Mouse (Mus musculus) lung, embryonic 15.5 days (tissue): Measurements from ENCODE around the gene Urm1. TPM values are rescaled to one million over a fixed set of nuclear protein-coding genes. Genes with fewer than 3 reads are reported as not detected.

Source experiments
- ATAC-seq: fragments of 200-750 bp; cut with Nextera tagmentation; 2 replicates; pipeline ENCODE4 v1.8.0; 2017; ENCODE audit warnings: moderate number of reproducible peaks, borderline replicate concordance; ENCODE audit not compliant: low FRiP score, low TSS enrichment; ENCODE audit errors: extremely low read depth
- H3K27ac ChIP-seq: fragments of 300-500 bp; sonication (generic); 2 replicates; pipeline ENCODE4 v1.5.1; 2015; ENCODE audit warnings: moderate library complexity, mild to moderate bottlenecking, inconsistent platforms
- H3K27me3 ChIP-seq: fragments of 300-500 bp; sonication (generic); 2 replicates; pipeline ENCODE4 v1.6.1; 2015; ENCODE audit warnings: inconsistent platforms
- H3K36me3 ChIP-seq: fragments of 300-500 bp; sonication (generic); 2 replicates; pipeline ENCODE4 v1.6.1; 2015; ENCODE audit warnings: inconsistent platforms
- H3K4me1 ChIP-seq: fragments of 300-500 bp; sonication (generic); 2 replicates; pipeline ENCODE4 v1.6.1; 2015; ENCODE audit warnings: inconsistent platforms
- H3K4me2 ChIP-seq: fragments of 300-500 bp; sonication (generic); 2 replicates; pipeline ENCODE4 v1.6.1; 2015; ENCODE audit warnings: inconsistent platforms, mild to moderate bottlenecking, moderate library complexity
- H3K4me3 ChIP-seq: fragments of 300-500 bp; sonication (generic); 2 replicates; pipeline ENCODE4 v1.5.1; 2015; ENCODE audit warnings: mild to moderate bottlenecking, inconsistent platforms
- H3K9ac ChIP-seq: fragments of 300-500 bp; sonication (generic); 2 replicates; pipeline ENCODE4 v1.6.1; 2015; ENCODE audit warnings: inconsistent platforms
- H3K9me3 ChIP-seq: fragments of 300-500 bp; sonication (generic); 2 replicates; pipeline ENCODE4 v1.6.1; 2016; ENCODE audit warnings: inconsistent platforms
- WGBS: fragments of 180-500 bp; shearing (Covaris S2); methylation state at CpG from one replicate; pipeline ENCODE4 v1.1.7; 2015; 5-methylcytosine and 5-hydroxymethylcytosine counted together
- polyA plus RNA-seq: library from polyadenylated mRNA; unstranded; fragments of >200 nt; fragmentation: Nextera tagmentation; extraction: Ambion mirVana; gene quantifications from 2 replicates; pipeline ENCODE4 v1.2.1, GENCODE M21; 2015

The Urm1 gene
- polyA plus RNA-seq, 1 experiment from 2014 or later = 27.2 TPM

GRCm38 (mm10) chr2:29802075-29802826, 17.6 kb upstream of the Urm1 start, which contains the start of gene Slc27a4:
Gene Slc27a4 (plus strand): TSS chr2:29802634.
- Histone ChIP-seq H3K27me3 (no peaks in the 10 kb centered on the region), H3K9ac (peak within 1 kb of the TSS; percentile 73), H3K4me3 (peak within 1 kb of the TSS; percentile 80), H3K4me1 (peaks cover 9% of the 10 kb centered on the region), H3K36me3 (peaks cover 17% of the 10 kb centered on the region), H3K27ac (peak within 1 kb of the TSS; percentile 41), H3K9me3 (no peaks in the 10 kb centered on the region), H3K4me2 (peak within 1 kb of the TSS; percentile 78)
- peak; percentile 98 for ATAC-seq
- WGBS = 4% methylated on average over 28 of the region's 28 CpGs

- Histone ChIP-seq H3K4me2 (peak overlapping the region; percentile 78), H3K4me3 (peak overlapping the region; percentile 80), H3K4me1 (peaks cover 9% of the 10 kb centered on the region), H3K36me3 (peaks cover 23% of the 10 kb centered on the region), H3K9ac (peak overlapping the region; percentile 73), H3K27me3 (no peaks in the 10 kb centered on the region), H3K9me3 (no peaks in the 10 kb centered on the region), H3K27ac (peak overlapping the region; percentile 41)
- WGBS = under 1% methylated on average over 38 of the region's 39 CpGs
- no peak; the same call in 1 of the 2 replicates for ATAC-seq
Observed at GRCm38 (mm10) chr2:29802827-29803201, 17.1 kb upstream of the Urm1 start.

- ATAC-seq = no peak
- H3K4me2 ChIP-seq = peak overlapping the region; percentile 78
Observed at GRCm38 (mm10) chr2:29803400-29803831, 16.5 kb upstream of the Urm1 start.

GRCm38 (mm10) chr2:29815678-29816371, 4.0 kb upstream of the Urm1 start:
- 79% methylated on average over 11 of the region's 11 CpGs for WGBS
- peaks cover 29% of the 10 kb centered on the region for H3K36me3 ChIP-seq
- no peak overlapping the region for H3K4me3 ChIP-seq
- no peaks in the 10 kb centered on the region for H3K27me3 ChIP-seq
- ATAC-seq = no peak
- H3K9ac ChIP-seq = no peak overlapping the region
- H3K9me3 ChIP-seq = no peaks in the 10 kb centered on the region
- H3K27ac ChIP-seq = no peak overlapping the region
- H3K4me2 ChIP-seq = no peak overlapping the region
- peaks cover 18% of the 10 kb centered on the region for H3K4me1 ChIP-seq

More at GRCm38 (mm10) chr2:29803400-29803831, 16.5 kb upstream of the Urm1 start:
- peak overlapping the region; percentile 73 for H3K9ac ChIP-seq
- H3K36me3 ChIP-seq = peaks cover 28% of the 10 kb centered on the region
- peaks cover 9% of the 10 kb centered on the region for H3K4me1 ChIP-seq
- H3K27ac ChIP-seq = no peak overlapping the region
- WGBS = 19% methylated on average over 6 of the region's 6 CpGs
- peak overlapping the region; percentile 80 for H3K4me3 ChIP-seq
- no peaks in the 10 kb centered on the region for H3K27me3 ChIP-seq
- H3K9me3 ChIP-seq = no peaks in the 10 kb centered on the region

- no peaks in the 10 kb centered on the region for H3K9me3 ChIP-seq
- H3K9ac ChIP-seq = no peak overlapping the region
- peaks cover 22% of the 10 kb centered on the region for H3K4me1 ChIP-seq
- peak overlapping the region; percentile 42 for H3K4me2 ChIP-seq
- 34% methylated on average over 8 of the region's 8 CpGs for WGBS
- H3K36me3 ChIP-seq = peaks cover 14% of the 10 kb centered on the region
- H3K4me3 ChIP-seq = 0 out of 2 replicates have a peak overlapping the region, but pooled peaks have one; percentile 15
- no peaks in the 10 kb centered on the region for H3K27me3 ChIP-seq
- peak; percentile 72; the same call in 1 of the 2 replicates for ATAC-seq
- H3K27ac ChIP-seq = no peak overlapping the region
Observed at GRCm38 (mm10) chr2:29817426-29818232, 2.2 kb upstream of the Urm1 start.

GRCm38 (mm10) chr2:29819363-29819762, 512 bp upstream of the Urm1 start:
- Histone ChIP-seq H3K4me1 (peaks cover 22% of the 10 kb centered on the region), H3K27ac (peak overlapping the region; percentile 95), H3K36me3 (peaks cover under 1% of the 10 kb centered on the region; the same call in 1 of the 2 replicates), H3K9ac (peak overlapping the region; percentile 66), H3K27me3 (no peaks in the 10 kb centered on the region), H3K4me2 (peak overlapping the region; percentile 81), H3K9me3 (no peaks in the 10 kb centered on the region), H3K4me3 (peak overlapping the region; percentile 51; the same call in 1 of the 2 replicates)
- no peak for ATAC-seq
- WGBS = 25% methylated on average over 2 of the region's 2 CpGs

- H3K36me3 ChIP-seq = no peaks in the 10 kb centered on the region
- peaks cover 17% of the 10 kb centered on the region for H3K4me1 ChIP-seq
- peak overlapping the region; percentile 94 for H3K27ac ChIP-seq
- H3K4me2 ChIP-seq = peak overlapping the region; percentile 57
- no peaks in the 10 kb centered on the region for H3K27me3 ChIP-seq
- no peaks in the 10 kb centered on the region for H3K9me3 ChIP-seq
- H3K9ac ChIP-seq = peak overlapping the region; percentile 66
- peak overlapping the region; percentile 98 for H3K4me3 ChIP-seq
- 6% methylated on average over 11 of the region's 11 CpGs for WGBS
- no peak for ATAC-seq
Observed at GRCm38 (mm10) chr2:29826318-29826925, 6.5 kb downstream of the Urm1 start.

- Histone ChIP-seq H3K4me3 (peak overlapping the region; percentile 98), H3K36me3 (no peaks in the 10 kb centered on the region), H3K27ac (peak overlapping the region; percentile 94), H3K4me1 (peaks cover 17% of the 10 kb centered on the region), H3K9me3 (no peaks in the 10 kb centered on the region), H3K9ac (peak overlapping the region; percentile 88), H3K27me3 (no peaks in the 10 kb centered on the region), H3K4me2 (peak overlapping the region; percentile 84)
- ATAC-seq = peak; percentile 97
- WGBS = under 1% methylated on average over 48 of the region's 48 CpGs
Observed at GRCm38 (mm10) chr2:29826926-29827708, 7.2 kb downstream of the Urm1 start.

GRCm38 (mm10) chr2:29827709-29828024, 7.8 kb downstream of the Urm1 start:
- Histone ChIP-seq H3K4me3 (peak overlapping the region; percentile 98), H3K4me1 (peaks cover 17% of the 10 kb centered on the region), H3K27me3 (no peaks in the 10 kb centered on the region), H3K9ac (peak overlapping the region; percentile 88), H3K9me3 (no peaks in the 10 kb centered on the region), H3K27ac (peak overlapping the region; percentile 57; the same call in 1 of the 2 replicates), H3K4me2 (peak overlapping the region; percentile 84), H3K36me3 (peaks cover 2% of the 10 kb centered on the region; the same call in 1 of the 2 replicates)
- 3% methylated on average over 12 of the region's 12 CpGs for WGBS
- no peak for ATAC-seq

- Histone ChIP-seq H3K9ac (no peak overlapping the region), H3K4me2 (no peak overlapping the region), H3K4me1 (peaks cover 15% of the 10 kb centered on the region), H3K27me3 (no peaks in the 10 kb centered on the region), H3K9me3 (no peaks in the 10 kb centered on the region), H3K36me3 (peaks cover 12% of the 10 kb centered on the region), H3K4me3 (no peak overlapping the region), H3K27ac (no peak overlapping the region)
- no peak for ATAC-seq
- WGBS = 88% methylated on average over 4 of the region's 4 CpGs
Observed at GRCm38 (mm10) chr2:29831106-29831505, 11.2 kb downstream of the Urm1 start.
